Mouse (Mus musculus): ENCODE measurements around the gene Gstp2.

Gstp2 gene

GRCm38 (mm10) chr19:4045966-4046865, at the start of gene Gstp2:
TSS of gene Gstp2 (minus strand) at chr19:4046023.
- DNase-seq: peak; percentile 99

GRCm38 (mm10) chr19:4094774-4095303, 49.0 kb upstream of the Gstp2 start:
- DNase-seq: no peak

DNA sequence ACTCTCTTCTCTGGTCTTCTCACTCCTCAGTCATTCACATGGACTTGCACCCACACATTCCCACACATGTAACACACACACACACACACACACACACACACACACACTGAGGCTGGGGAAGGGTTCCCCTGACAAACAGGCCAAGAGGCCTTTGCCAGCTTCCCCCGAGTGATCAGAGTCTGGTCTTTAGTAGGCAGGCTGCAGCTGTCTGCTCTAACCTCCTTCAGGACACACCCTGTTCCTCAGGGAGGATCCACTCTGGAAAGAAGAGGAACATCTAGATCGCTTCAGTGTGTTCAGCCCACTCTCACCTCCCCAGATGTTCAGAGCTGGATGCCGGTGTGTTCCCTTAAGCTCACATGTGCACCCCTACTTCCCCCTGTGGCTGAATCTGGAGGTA, 48.5 kb upstream of the Gstp2 start:
- DNase-seq: no peak

GRCm38 (mm10) chr19:4093772-4094171, 47.9 kb upstream of the Gstp2 start:
- DNase-seq: no peak

- DNase-seq: no peak
Measured at GRCm38 (mm10) chr19:4092750-4093149, 46.9 kb upstream of the Gstp2 start.

GRCm38 (mm10) chr19:4091383-4091782, 45.6 kb upstream of the Gstp2 start:
- DNase-seq: no peak

DNA sequence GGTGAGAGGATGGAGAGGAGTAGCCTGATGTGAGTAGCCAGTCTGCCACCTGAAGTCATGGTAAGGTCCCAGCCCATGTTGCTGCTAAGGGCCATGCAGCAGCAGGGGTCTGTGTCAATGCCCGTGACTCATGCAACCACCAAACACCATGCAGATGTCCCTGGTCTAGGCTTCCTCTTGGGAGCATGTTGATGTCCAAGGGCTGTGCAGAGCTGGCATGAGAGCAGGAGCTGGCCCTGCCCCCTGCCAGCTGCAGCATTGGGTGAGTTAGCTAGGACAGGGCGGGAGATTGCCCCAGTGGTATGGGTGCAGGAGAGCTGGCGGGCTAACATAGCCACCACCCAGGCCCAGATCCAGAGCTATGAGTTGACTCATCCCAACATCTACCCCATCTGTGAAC, 44.6 kb upstream of the Gstp2 start:
- DNase-seq: no peak

DNA sequence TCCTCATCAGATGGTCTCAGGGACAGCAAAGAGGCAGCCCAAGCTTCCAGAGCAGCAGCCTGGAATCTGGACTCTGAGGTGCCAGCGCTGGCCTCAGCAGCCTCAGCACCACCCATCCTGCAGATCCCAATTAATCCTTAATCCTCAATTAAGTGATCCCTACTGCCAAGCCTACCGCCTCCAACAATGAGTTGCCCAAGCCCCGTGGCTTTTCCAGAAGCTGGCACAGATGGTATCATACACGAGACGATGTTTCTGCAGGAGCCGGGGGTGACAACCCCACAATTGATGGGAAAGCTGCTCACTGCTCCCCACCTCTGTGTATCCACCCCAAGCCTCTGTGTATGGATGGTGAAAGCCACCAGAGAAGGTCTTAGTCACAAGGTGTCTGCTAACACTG, 43.3 kb upstream of the Gstp2 start:
- DNase-seq: no peak

DNA sequence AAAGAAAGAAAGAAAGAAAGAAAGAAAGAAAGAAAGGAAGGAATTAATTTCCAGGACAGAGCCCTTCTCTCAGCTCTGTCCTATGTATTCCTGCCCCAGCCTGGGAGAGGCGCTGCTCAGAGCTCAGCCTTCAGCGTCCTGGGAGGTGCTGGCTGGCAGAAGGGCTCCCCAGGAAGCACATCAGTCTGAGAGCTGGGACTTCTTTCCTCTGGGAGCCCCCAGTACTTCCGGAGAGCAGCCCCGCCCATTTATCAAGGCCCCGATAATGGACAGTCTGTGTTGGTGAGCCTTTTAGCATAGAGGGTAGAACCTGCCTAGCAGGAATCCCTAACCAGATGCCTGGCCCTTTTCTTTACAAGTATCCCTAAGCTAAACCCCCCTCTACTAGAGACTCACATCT, 42.3 kb upstream of the Gstp2 start:
- DNase-seq: no peak

DNA sequence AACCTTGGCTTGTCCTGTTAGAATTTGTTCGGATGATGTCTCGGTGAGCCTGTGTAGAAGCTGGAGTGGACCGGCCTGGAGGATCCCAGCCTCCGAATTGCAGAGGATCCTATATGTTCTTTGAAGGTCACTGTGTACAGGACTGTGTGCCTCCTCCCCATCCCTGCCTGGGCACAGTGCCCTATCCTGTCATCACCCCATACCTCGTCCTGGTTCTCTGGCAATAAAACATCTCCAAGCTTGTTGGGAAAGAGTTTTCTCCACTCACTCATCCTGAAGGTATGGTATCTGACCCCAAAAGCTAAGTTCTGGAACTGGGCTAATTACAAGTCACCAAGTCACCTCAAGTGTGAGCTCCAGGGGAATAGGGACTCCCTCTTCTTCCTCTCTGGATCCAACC, 41.3 kb upstream of the Gstp2 start:
- peak; percentile 78 for DNase-seq

GRCm38 (mm10) chr19:4086156-4086555, 40.3 kb upstream of the Gstp2 start:
- DNase-seq: peak; percentile 82

GRCm38 (mm10) chr19:4084984-4085383, 39.2 kb upstream of the Gstp2 start:
- DNase-seq: no peak

- DNase-seq: peak; percentile 89
Measured at GRCm38 (mm10) chr19:4083826-4084225, 38.0 kb upstream of the Gstp2 start.

DNA sequence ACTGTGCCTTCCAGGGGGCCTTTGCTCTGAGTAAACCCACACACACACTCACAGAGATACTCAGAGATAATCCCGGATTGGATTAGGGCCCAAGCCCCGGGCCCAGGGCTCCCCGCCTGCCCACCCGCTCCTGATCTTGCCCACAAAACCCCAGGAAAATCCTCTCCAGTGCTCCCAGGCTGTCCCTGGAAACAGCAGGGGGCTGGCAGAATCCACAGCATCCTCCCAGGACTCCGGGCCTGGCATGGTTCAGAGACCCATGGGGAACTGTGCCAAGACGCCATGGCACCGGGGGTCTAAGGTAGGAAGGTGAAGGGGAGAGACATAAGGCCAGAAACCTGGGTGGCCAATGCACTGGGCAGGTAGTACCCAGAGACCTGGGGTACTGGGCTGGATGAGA, 37.5 kb upstream of the Gstp2 start:
- DNase-seq: peak; percentile 79

DNA sequence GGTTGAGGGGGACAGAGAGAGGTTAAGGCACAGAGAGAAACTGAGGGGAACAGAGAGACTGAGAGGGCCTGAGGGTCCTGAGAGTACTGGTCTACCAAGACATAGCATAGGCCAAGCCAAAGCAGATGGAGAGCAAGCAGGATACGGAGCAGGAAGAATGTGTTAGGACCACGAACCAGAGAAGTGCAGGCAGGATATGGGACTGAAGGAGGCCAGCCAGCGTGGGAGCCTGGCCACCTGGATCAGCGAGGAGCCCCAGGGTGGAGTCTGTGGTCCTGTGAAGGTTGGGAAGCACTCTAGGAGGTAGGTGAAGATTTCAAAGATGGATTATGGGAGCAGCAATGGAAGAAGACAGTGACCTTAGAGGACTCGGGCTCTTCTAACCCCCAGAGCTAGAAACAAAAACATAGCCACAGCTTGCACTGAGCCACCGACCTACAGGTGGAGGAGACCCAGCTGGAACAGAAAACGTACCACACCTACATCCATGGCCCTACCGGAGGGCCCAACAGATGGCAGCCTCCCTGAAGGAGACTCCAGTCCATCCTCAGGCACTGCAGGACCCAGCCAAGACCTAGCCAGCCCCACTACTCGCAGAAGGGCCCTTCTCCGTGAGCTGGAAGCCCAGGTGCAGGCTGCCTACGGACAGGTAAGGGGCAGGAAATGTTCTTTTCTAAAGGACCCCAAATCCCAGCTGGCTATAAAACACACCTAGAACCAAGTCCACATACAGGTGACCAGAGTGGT, 36.6 kb upstream of the Gstp2 start:
- DNase-seq: peak; percentile 87

- peak; percentile 86 for DNase-seq
Measured at GRCm38 (mm10) chr19:4081394-4081793, 35.6 kb upstream of the Gstp2 start, which contains the start of gene Cabp2. TSS of gene Cabp2 (plus strand) at chr19:4081578.

DNA sequence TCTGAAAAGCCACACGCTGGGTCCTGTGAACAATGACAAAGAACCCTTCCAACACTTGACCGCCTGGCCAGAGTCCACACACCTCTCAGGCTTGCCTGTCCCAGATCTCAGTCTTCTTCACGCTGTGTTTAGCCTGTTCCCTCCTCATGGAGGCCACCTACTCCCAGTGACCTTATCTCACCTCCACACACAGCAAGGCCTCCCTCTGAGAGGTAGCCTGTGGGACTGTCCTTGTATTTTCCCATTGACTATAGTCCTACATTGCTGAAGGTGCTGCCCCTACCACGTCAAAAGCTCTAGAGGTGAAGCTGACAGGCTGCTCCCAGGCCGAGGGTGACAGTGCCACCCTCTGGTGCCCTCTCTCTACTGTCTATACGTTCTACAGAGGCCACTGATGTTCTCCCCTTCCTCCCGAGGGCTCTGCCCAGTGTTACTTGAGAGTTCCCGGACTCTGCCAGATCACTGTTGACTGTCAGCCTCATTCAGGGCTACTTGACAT, 34.7 kb upstream of the Gstp2 start:
- DNase-seq: peak; percentile 85

GRCm38 (mm10) chr19:4079594-4079993, 33.8 kb upstream of the Gstp2 start:
- peak; percentile 79 for DNase-seq

GRCm38 (mm10) chr19:4075531-4075930, 29.7 kb upstream of the Gstp2 start:
- no peak for DNase-seq

DNA sequence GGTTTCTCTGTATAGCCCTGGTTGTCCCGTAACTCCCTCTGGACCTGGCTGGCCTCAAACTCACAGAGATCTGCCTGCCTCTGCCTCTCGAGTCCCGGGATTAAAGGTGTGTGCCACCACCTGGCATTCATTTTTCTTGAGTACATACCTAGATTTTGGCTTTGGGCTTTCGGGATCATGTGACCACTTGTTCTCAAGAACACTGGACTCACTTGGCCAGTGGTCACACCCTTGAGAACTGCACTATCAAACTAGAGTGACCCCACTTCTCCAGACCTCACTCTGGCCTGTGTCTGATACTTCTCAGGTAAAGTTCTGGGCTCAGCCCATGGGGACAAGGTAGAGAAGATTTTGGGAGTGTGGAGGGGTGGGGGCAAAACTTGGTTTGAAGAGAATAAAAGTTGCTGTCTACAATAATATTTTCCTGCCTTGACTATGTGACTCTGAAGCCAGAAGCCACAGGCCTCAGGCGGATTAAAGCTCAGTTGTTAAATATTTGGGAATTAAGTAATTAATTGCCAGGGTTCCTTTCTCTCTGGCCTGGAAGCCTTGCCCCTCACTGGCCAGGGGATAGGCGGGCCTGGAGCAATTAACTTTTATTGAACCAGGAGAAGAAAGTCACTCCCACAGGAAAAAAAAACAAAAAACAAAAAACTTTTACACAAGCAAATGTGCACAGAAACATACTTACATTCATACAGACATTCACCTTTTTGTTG, 27.0 kb upstream of the Gstp2 start:
- no peak for DNase-seq

- no peak for DNase-seq
Measured at GRCm38 (mm10) chr19:4071406-4071805, 25.6 kb upstream of the Gstp2 start.

DNA sequence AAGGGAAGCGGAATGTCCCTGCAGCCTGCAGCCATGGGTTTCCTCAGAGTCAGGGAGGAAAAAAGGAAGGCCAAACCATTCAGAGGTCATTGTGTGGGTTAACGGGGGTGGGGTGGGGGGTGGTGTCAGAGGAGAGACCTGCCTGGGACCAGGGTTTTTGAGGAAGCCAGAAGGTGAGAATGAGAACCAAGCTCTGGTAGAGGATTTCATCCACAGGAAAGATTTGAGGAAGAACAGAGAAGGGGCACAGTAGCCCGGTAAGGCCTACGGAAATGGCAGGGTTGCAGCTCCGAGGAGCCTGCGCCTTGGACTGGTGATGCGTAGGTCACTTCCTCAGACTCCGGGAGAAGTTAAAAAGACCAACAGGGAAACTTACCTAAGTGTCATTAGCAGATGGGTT, 24.9 kb upstream of the Gstp2 start:
- DNase-seq: no peak

DNA sequence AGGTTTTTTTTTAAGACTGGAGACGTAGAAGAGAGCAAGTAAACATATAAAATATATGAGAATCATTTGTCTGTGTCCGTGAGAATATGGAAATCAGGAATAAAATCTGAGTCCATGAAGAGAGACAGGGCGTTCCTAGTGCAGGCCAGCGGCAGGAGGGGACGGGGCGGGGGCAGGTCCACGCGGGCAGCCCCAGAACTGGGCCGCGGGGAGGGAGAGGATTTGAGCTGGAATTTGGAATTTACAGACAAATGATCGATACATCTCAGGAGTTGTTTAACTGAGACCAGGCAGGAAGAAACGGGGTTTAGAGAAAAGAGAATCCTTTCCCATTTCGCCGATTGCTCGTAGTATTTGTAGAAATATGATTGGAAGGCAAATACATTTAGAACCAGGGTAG, 24.5 kb upstream of the Gstp2 start:
- DNase-seq: no peak

Measured in heart, adult 11 months (tissue).